Mouse (Mus musculus): ENCODE data around the gene Olfr824. TPM values are rescaled to one million over a fixed set of nuclear protein-coding genes. Genes with fewer than 3 reads are reported as not detected.
"Not testable (repeated sequence)": the region's sequence is repeated elsewhere in the genome, so short reads cannot be mapped to it uniquely, and the experiment has no call there.

Gene Olfr824
- polyA plus RNA-seq (2016; fragmentation: Nextera tagmentation; extraction: Ambion mirVana) = not detected in 2 replicates

GRCm38 (mm10) chr10:130129900-130130299 is at the start of gene Olfr824:
TSS of gene Olfr824 (minus strand) at chr10:130130000.
- not testable (repeated sequence) for H3K27me3 ChIP-seq (ENCODE audit: insufficient read depth, poor library complexity, severe bottlenecking); H3K27ac ChIP-seq; DNase-seq (ENCODE audit: low spot score); H3K4me3 ChIP-seq; H3K4me1 ChIP-seq (replicated peaks); H3K9me3 ChIP-seq; H3K36me3 ChIP-seq

- H3K4me3 ChIP-seq = no peak within 1 kb of the TSS
- no peaks in the 10 kb centered on the region for H3K27me3 ChIP-seq (ENCODE audit: insufficient read depth, poor library complexity, severe bottlenecking)
- no peak within 1 kb of the TSS for H3K27ac ChIP-seq
- no peaks in the 10 kb centered on the region for H3K9me3 ChIP-seq
- no peak for DNase-seq (ENCODE audit: low spot score)
- H3K36me3 ChIP-seq = no peaks in the 10 kb centered on the region
- H3K4me1 ChIP-seq (replicated peaks) = no peaks in the 10 kb centered on the region
Observed at GRCm38 (mm10) chr10:130166666-130167065, 36.9 kb upstream of the Olfr824 start, which contains the start of gene Olfr825. TSS of gene Olfr825 (minus strand) at chr10:130166766.

GRCm38 (mm10) chr10:130165196-130165595 is 35.4 kb upstream of the Olfr824 start:
- H3K4me3 ChIP-seq = no peak overlapping the region
- no peaks in the 10 kb centered on the region for H3K27me3 ChIP-seq (ENCODE audit: insufficient read depth, poor library complexity, severe bottlenecking)
- H3K9me3 ChIP-seq = no peaks in the 10 kb centered on the region
- H3K27ac ChIP-seq = no peak overlapping the region
- no peaks in the 10 kb centered on the region for H3K36me3 ChIP-seq
- no peaks in the 10 kb centered on the region for H3K4me1 ChIP-seq (replicated peaks)
- no peak for DNase-seq (ENCODE audit: low spot score)

DNA sequence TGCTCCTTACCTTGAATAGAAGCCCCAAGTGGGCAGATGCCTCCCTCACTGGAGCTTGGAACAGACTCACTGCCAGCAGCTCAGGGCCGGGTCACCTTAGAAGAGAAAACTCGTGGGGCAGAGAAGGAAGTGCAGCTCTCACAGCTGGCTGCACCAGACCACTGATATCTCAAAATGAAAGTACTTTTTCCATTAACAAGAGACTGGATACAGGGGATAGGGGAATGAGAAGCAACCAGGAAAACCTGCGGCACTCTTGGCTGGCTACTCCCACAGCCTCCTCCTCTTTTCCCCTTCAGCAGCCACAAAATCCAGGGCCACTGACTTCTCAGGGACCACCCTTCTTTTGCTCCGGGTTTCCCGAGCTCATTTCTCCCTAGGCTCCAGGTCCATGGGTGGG is 14.3 kb upstream of the Olfr824 start:
- Histone ChIP-seq H3K4me1 (replicated peaks) (no peaks in the 10 kb centered on the region), H3K9me3 (no peaks in the 10 kb centered on the region), H3K27ac (no peak overlapping the region), H3K27me3 (ENCODE audit: insufficient read depth, poor library complexity, severe bottlenecking) (no peaks in the 10 kb centered on the region), H3K36me3 (no peaks in the 10 kb centered on the region), H3K4me3 (no peak overlapping the region)
- WGBS = 80% methylated on average over 5 of the region's 5 CpGs
- DNase-seq (ENCODE audit: low spot score) = no peak

DNA sequence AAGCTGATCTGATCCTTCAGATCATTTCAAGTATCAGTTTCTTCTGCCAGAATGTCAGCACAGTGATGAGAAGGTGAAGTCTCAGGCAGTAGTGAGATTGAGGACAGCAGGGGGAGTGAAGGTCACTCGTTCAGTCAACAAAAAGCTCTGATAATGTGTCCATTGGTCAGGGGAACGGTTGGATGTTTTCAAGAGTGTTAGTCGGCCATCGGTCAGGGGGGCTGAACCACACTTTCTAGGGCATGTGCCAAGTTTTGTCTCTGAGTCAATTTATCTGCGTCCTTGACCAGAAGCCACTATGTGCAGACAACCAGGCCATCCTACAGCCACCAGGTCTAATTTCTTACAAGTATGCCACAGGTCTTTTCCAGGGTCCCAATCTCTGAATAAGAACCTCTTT is 12.7 kb upstream of the Olfr824 start:
- H3K36me3 ChIP-seq; H3K27me3 ChIP-seq (ENCODE audit: insufficient read depth, poor library complexity, severe bottlenecking); H3K4me3 ChIP-seq; DNase-seq (ENCODE audit: low spot score); H3K27ac ChIP-seq; H3K9me3 ChIP-seq; H3K4me1 ChIP-seq (replicated peaks): not testable (repeated sequence)
- 91% methylated on average over 5 of the region's 5 CpGs for WGBS

DNA sequence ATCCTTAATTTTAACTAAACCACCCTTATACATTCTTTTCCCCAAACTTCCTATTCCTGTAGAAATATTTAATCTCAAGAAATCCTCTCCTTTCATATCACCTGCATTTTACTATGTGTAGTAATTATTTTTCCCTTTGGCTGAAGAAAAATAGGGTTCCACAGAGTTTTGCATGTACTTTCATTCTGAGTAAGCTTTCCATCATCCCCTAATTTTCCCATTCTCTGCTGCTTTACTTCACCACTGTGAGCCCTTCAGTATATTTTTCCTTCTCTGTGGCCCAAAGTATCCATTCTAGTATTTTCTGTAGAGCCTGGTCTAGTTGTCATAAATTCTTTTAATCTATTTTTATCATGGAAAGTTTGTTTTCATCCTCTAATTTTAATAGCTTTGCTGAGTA is 5.0 kb upstream of the Olfr824 start:
- no peak for DNase-seq (ENCODE audit: low spot score)
- no peak overlapping the region for H3K4me3 ChIP-seq
- H3K27me3 ChIP-seq (ENCODE audit: insufficient read depth, poor library complexity, severe bottlenecking) = no peaks in the 10 kb centered on the region
- H3K27ac ChIP-seq = no peak overlapping the region
- no peaks in the 10 kb centered on the region for H3K36me3 ChIP-seq
- H3K9me3 ChIP-seq = no peaks in the 10 kb centered on the region
- no peaks in the 10 kb centered on the region for H3K4me1 ChIP-seq (replicated peaks)

- not testable (repeated sequence) for H3K36me3 ChIP-seq; H3K27ac ChIP-seq; H3K27me3 ChIP-seq (ENCODE audit: insufficient read depth, poor library complexity, severe bottlenecking); H3K4me1 ChIP-seq (replicated peaks); H3K9me3 ChIP-seq; H3K4me3 ChIP-seq; DNase-seq (ENCODE audit: low spot score)
- 64% methylated on average over 3 of the region's 3 CpGs for WGBS
Observed at GRCm38 (mm10) chr10:130116045-130116444, 13.8 kb downstream of the Olfr824 start.

- H3K4me3 ChIP-seq; H3K27ac ChIP-seq; DNase-seq (ENCODE audit: low spot score); H3K9me3 ChIP-seq; H3K4me1 ChIP-seq (replicated peaks); H3K27me3 ChIP-seq (ENCODE audit: insufficient read depth, poor library complexity, severe bottlenecking); H3K36me3 ChIP-seq: not testable (repeated sequence)
- 81% methylated on average over 1 of the region's 1 CpGs for WGBS
Observed at GRCm38 (mm10) chr10:130115283-130115682, 14.5 kb downstream of the Olfr824 start, which contains the start of gene Olfr823. TSS of gene Olfr823 (minus strand) at chr10:130115383.

DNA sequence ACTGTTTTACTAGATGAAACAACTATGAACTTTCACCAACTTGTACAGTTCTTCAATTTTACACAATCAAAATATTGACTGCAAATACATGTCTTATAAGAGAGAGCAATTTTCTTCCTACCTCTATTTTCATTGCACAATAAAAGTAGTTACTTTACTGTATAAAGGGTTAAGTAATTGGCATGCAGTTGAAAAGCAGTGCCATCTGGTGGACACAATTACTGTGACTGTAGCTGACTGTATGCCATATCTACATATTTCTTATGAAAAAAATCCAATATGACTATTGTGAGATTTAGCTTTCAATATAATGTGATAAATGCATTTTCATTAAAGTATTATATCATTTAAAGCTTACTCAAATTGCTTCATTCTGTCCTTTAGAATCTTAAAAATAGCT is 33.7 kb downstream of the Olfr824 start:
- Histone ChIP-seq H3K27me3 (ENCODE audit: insufficient read depth, poor library complexity, severe bottlenecking) (no peaks in the 10 kb centered on the region), H3K4me3 (no peak overlapping the region), H3K36me3 (no peaks in the 10 kb centered on the region), H3K4me1 (replicated peaks) (no peaks in the 10 kb centered on the region), H3K27ac (no peak overlapping the region), H3K9me3 (no peaks in the 10 kb centered on the region)
- DNase-seq (ENCODE audit: low spot score) = no peak

GRCm38 (mm10) chr10:130092838-130093440 is 36.9 kb downstream of the Olfr824 start:
- no peak overlapping the region for H3K4me3 ChIP-seq
- no peaks in the 10 kb centered on the region for H3K9me3 ChIP-seq
- peak; percentile 42 for DNase-seq (ENCODE audit: low spot score)
- no peaks in the 10 kb centered on the region for H3K4me1 ChIP-seq (replicated peaks)
- H3K36me3 ChIP-seq = no peaks in the 10 kb centered on the region
- H3K27me3 ChIP-seq (ENCODE audit: insufficient read depth, poor library complexity, severe bottlenecking) = no peaks in the 10 kb centered on the region
- 21% methylated on average over 5 of the region's 5 CpGs for WGBS
- no peak overlapping the region for H3K27ac ChIP-seq

Other genes with a start within 250 kb of the Olfr824 start
- gene Olfr815, start 224.1 kb downstream of the Olfr824 start, polyA plus RNA-seq (2016; fragmentation: Nextera tagmentation; extraction: Ambion mirVana) = not detected in 2 replicates
- not detected in 2 replicates for gene Olfr816, start 214.4 kb downstream of the Olfr824 start, polyA plus RNA-seq (2016; fragmentation: Nextera tagmentation; extraction: Ambion mirVana)
- gene Olfr818, start 180.9 kb downstream of the Olfr824 start, polyA plus RNA-seq (2016; fragmentation: Nextera tagmentation; extraction: Ambion mirVana) = not detected in 2 replicates
- gene Olfr819, start 162.7 kb downstream of the Olfr824 start, polyA plus RNA-seq (2016; fragmentation: Nextera tagmentation; extraction: Ambion mirVana) = not detected in 2 replicates
- gene Olfr247, start 153.9 kb downstream of the Olfr824 start, polyA plus RNA-seq (2016; fragmentation: Nextera tagmentation; extraction: Ambion mirVana) = not detected in 2 replicates
- gene Gm10310, start 144.9 kb downstream of the Olfr824 start, polyA plus RNA-seq (2016; fragmentation: Nextera tagmentation; extraction: Ambion mirVana) = not detected in 2 replicates
- not detected in 2 replicates for gene Olfr820, start 117.4 kb downstream of the Olfr824 start, polyA plus RNA-seq (2016; fragmentation: Nextera tagmentation; extraction: Ambion mirVana)
- gene Olfr821, start 99.7 kb downstream of the Olfr824 start, polyA plus RNA-seq (2016; fragmentation: Nextera tagmentation; extraction: Ambion mirVana) = not detected in 2 replicates
- not detected in 2 replicates for gene Olfr822, start 58.8 kb downstream of the Olfr824 start, polyA plus RNA-seq (2016; fragmentation: Nextera tagmentation; extraction: Ambion mirVana)
- not detected in 2 replicates for gene Olfr823, start 14.6 kb downstream of the Olfr824 start, polyA plus RNA-seq (2016; fragmentation: Nextera tagmentation; extraction: Ambion mirVana)
- not detected in 2 replicates for gene Olfr825, start 36.8 kb upstream of the Olfr824 start, polyA plus RNA-seq (2016; fragmentation: Nextera tagmentation; extraction: Ambion mirVana)
- not detected in 2 replicates for gene Olfr826, start 54.2 kb upstream of the Olfr824 start, polyA plus RNA-seq (2016; fragmentation: Nextera tagmentation; extraction: Ambion mirVana)
- 0.10 TPM in 1 of 2 replicates, not detected in the other for gene Olfr827, start 84.4 kb upstream of the Olfr824 start, polyA plus RNA-seq (2016; fragmentation: Nextera tagmentation; extraction: Ambion mirVana)
- 14.0 and 23.1 TPM in 2 replicates for gene Neurod4, start 150.2 kb upstream of the Olfr824 start, polyA plus RNA-seq (2016; fragmentation: Nextera tagmentation; extraction: Ambion mirVana)
- not detected in 2 replicates for gene Tespa1, start 192.9 kb upstream of the Olfr824 start, polyA plus RNA-seq (2016; fragmentation: Nextera tagmentation; extraction: Ambion mirVana)